In the genomic region with DNA sequence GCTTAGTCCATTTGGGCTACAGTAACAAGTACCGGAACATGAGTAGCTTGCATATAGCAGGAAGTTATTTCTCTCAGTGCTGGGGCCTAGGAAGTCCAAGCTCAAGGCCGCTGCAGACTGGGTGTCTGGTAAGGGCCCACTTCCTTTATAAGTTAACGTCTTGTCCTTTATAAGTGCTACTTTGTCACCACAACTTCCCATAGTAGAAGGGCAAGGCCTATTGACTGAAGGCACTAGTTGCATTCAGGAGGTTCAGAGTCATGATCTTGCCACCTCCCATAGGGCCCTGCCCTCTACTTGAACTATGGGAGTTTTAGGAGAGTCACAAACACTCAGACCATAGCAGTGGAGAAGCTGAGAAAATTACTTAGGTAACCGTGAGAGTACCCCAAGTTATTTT, we compare ENCODE assay signal across 17 mouse cellular contexts.
A peak's percentile ranks its signal among the peaks of the same experiment; 100 is the strongest.
DNase-seq lines count a peak whose midpoint lies in the region; ATAC-seq and TF ChIP-seq lines count a peak whose summit lies in the region.
"Had no signal": no experiment of that assay in that cellular context is flagged by ENCODE, and none has a peak within 500 bp of the region (broad histone marks: within the 10 kb centered on the region; RNA-seq: fewer than 3 reads in every experiment).

No protein-coding gene starts in this region.

- intact Hi-C loops in gastrocnemius, adult 2 months (cut with DNase I): loop anchor here (1.0 kb wide), 1 partner anchor 17 kb away; no protein-coding TSS in a partner anchor
- intact Hi-C loops in gastrocnemius, postnatal 36 days (cut with DNase I): no loop called here

- ATAC-seq in lung, embryonic 14.5 days (ENCODE audit: insufficient read depth): no peak
- no peak for ATAC-seq in intestine, embryonic 16.5 days
- ATAC-seq in stomach, postnatal 0 days (ENCODE audit: low FRiP score, low TSS enrichment): peak; percentile 55; the same call in 1 of the 2 replicates
- ATAC-seq: activated CD4-positive, CD25-positive, alpha-beta regulatory T cell, adult 4 months had no signal

- no peaks in the 10 kb centered on the region for H3K27me3 ChIP-seq in lung, embryonic 14.5 days (ENCODE audit: insufficient read depth, low read length)
- H3K27me3 ChIP-seq in intestine, embryonic 16.5 days (replicated peaks; ENCODE audit: control insufficient read depth, insufficient read depth, low read length): no peaks in the 10 kb centered on the region
- H3K27me3 ChIP-seq in stomach, postnatal 0 days (ENCODE audit: control insufficient read depth, insufficient read depth, low read length): no peaks in the 10 kb centered on the region
- H3K27me3 ChIP-seq: limb, embryonic 12.5 days; liver, embryonic 15.5 days; neural tube, embryonic 12.5 days had no signal

- WGBS in lung, embryonic 14.5 days: 70% methylated on average over 4 of the region's 4 CpGs
- 66% methylated on average over 4 of the region's 4 CpGs for WGBS in intestine, embryonic 16.5 days
- WGBS in stomach, postnatal 0 days: 69% methylated on average over 4 of the region's 4 CpGs

- H3K27ac ChIP-seq in gastrocnemius, adult 2 months: peak overlapping the region; percentile 69
- H3K27ac ChIP-seq in lung, embryonic 14.5 days (ENCODE audit: low read depth): peak overlapping the region; percentile 75; the same call in 1 of the 2 replicates
- peak overlapping the region; percentile 46 for H3K27ac ChIP-seq in intestine, embryonic 16.5 days (ENCODE audit: low read length)
- peak overlapping the region; percentile 50 for H3K27ac ChIP-seq in stomach, postnatal 0 days (replicated peaks)
- H3K27ac ChIP-seq: forebrain, embryonic 10.5 days; limb, embryonic 12.5 days; liver, embryonic 15.5 days; neural tube, embryonic 12.5 days had no signal

- peaks cover 13% of the 10 kb centered on the region for H3K4me1 ChIP-seq in lung, embryonic 14.5 days (ENCODE audit: insufficient read depth)
- H3K4me1 ChIP-seq in intestine, embryonic 16.5 days (ENCODE audit: control insufficient read depth, insufficient read depth, low read length): peaks cover 21% of the 10 kb centered on the region
- H3K4me1 ChIP-seq in stomach, postnatal 0 days (replicated peaks; ENCODE audit: control insufficient read depth, insufficient read depth): no peaks in the 10 kb centered on the region; the same call in 1 of the 2 replicates
- H3K4me1 ChIP-seq: liver, embryonic 15.5 days; neural tube, embryonic 12.5 days had no signal

- no peak for TF ChIP-seq CTCF in gastrocnemius, adult 2 months (IDR thresholded peaks at IDR 0.05)
- no peak for TF ChIP-seq CTCF in lung, embryonic 14.5 days (IDR thresholded peaks at IDR 0.05; ENCODE audit: low read depth)
- TF ChIP-seq CTCF in stomach, postnatal 0 days (IDR thresholded peaks at IDR 0.05; ENCODE audit: low read depth): no peak

- no peaks in the 10 kb centered on the region for H3K9me3 ChIP-seq in lung, embryonic 14.5 days (ENCODE audit: low read depth, low read length)
- H3K9me3 ChIP-seq in intestine, embryonic 16.5 days (ENCODE audit: control insufficient read depth, low read length): no peaks in the 10 kb centered on the region
- H3K9me3 ChIP-seq in stomach, postnatal 0 days (ENCODE audit: control insufficient read depth, low read length): no peaks in the 10 kb centered on the region
- H3K9me3 ChIP-seq: forebrain, embryonic 10.5 days; limb, embryonic 12.5 days; liver, embryonic 15.5 days; neural tube, embryonic 12.5 days had no signal

- no peak overlapping the region for H3K9ac ChIP-seq in lung, embryonic 14.5 days
- no peak overlapping the region for H3K9ac ChIP-seq in intestine, embryonic 16.5 days (ENCODE audit: low read depth, low read length)
- H3K9ac ChIP-seq in stomach, postnatal 0 days (ENCODE audit: low read length): no peak overlapping the region
- H3K9ac ChIP-seq: limb, embryonic 12.5 days; liver, embryonic 15.5 days; neural tube, embryonic 12.5 days had no signal

- no peaks in the 10 kb centered on the region for H3K36me3 ChIP-seq in lung, embryonic 14.5 days (ENCODE audit: insufficient read depth)
- no peaks in the 10 kb centered on the region for H3K36me3 ChIP-seq in intestine, embryonic 16.5 days (ENCODE audit: control insufficient read depth, insufficient read depth, low read length)
- H3K36me3 ChIP-seq in stomach, postnatal 0 days (ENCODE audit: control insufficient read depth, insufficient read depth, low read length): no peaks in the 10 kb centered on the region
- H3K36me3 ChIP-seq: forebrain, embryonic 10.5 days; limb, embryonic 12.5 days; liver, embryonic 15.5 days; neural tube, embryonic 12.5 days had no signal

- TF ChIP-seq EP300 in stomach, postnatal 0 days (optimal IDR thresholded peaks at IDR 0.05): no peak

- H3K4me2 ChIP-seq in lung, embryonic 14.5 days: no peak overlapping the region
- H3K4me2 ChIP-seq in intestine, embryonic 16.5 days (ENCODE audit: low read depth, low read length): no peak overlapping the region
- no peak overlapping the region for H3K4me2 ChIP-seq in stomach, postnatal 0 days (replicated peaks; ENCODE audit: low read depth)
- H3K4me2 ChIP-seq: limb, embryonic 12.5 days; liver, embryonic 15.5 days; neural tube, embryonic 12.5 days had no signal

- DNase-seq in gastrocnemius, adult 2 months: no peak
- no peak for DNase-seq in gastrocnemius, postnatal 25 days
- peak; percentile 5 for DNase-seq in lung, embryonic 14.5 days
- no peak for DNase-seq in lung, postnatal 10 days
- no peak for DNase-seq in stomach, postnatal 0 days (ENCODE audit: low spot score)
- no peak for DNase-seq in frontal cortex, postnatal 14 days (ENCODE audit: low spot score in 2 of 2)
- DNase-seq in gastrocnemius, postnatal 36 days: no peak
- DNase-seq: adrenal gland, postnatal 36 days; cerebellum, postnatal 14 days; heart, postnatal 4 days; right cerebral cortex, postnatal 14 days had no signal

- H3K4me3 ChIP-seq in gastrocnemius, adult 2 months: no peak overlapping the region
- no peak overlapping the region for H3K4me3 ChIP-seq in lung, embryonic 14.5 days (ENCODE audit: low read depth, low read length)
- no peak overlapping the region for H3K4me3 ChIP-seq in intestine, embryonic 16.5 days (ENCODE audit: low read length)
- no peak overlapping the region for H3K4me3 ChIP-seq in stomach, postnatal 0 days (ENCODE audit: low read depth, low read length)
- H3K4me3 ChIP-seq: forebrain, embryonic 10.5 days; limb, embryonic 12.5 days; liver, embryonic 15.5 days; neural tube, embryonic 12.5 days had no signal
